Mouse (Mus musculus): ENCODE measurements around the gene Hykk. TPM values are rescaled to one million over a fixed set of nuclear protein-coding genes. Genes with fewer than 3 reads are reported as not detected.

Hykk gene
- not detected in 2 replicates for polyA plus RNA-seq (2012; ENCODE audit: insufficient read depth, low replicate concordance)

DNA sequence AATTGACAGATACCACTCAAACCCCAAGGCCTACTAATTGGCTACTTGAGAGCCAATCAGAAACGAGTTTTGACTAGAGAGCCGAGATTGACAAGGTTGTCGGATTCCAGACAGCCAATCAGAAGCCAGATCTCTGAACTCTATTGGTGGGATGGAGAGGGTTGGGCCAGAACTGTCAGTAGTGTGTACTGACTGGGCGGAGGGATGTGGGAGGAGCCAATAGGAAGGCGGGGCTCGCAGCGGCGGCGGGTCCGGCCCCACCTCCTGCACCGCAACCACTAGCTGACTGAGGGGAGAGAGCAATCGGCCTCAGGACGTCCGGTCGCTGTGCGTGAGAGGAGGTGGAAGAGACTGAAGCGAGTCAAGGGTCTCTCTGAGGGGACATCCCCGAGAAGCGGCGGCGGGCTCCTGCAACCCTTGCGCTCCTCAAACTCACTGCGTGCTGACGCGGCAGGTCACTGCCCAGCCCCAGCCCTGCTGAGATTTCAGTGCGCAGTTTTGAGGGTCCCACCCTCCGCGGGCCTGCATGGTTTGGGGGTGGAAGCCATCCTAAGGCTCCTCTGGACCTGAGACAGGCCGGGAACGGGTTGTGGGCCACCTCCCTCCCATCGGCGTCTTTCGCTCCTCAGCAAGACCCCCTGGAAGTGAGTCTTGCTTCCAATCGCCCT lies at the start of gene Hykk:
TSS of gene Hykk (plus strand) at position 274 of the 668 bp plus-strand sequence.
- Histone ChIP-seq H3K27me3 (replicated peaks) (peaks cover 35% of the 10 kb centered on the region), H3K4me3 (replicated peaks) (peak within 1 kb of the TSS; percentile 87), H3K4me1 (peaks cover 9% of the 10 kb centered on the region), H3K9me3 (peaks cover 23% of the 10 kb centered on the region), H3K36me3 (replicated peaks; ENCODE audit: low read length) (peaks cover 5% of the 10 kb centered on the region)
- TF ChIP-seq FLI1 (IDR thresholded peaks at IDR 0.05; ENCODE audit: low read length) (no peak), GATA1 (IDR thresholded peaks at IDR 0.05; ENCODE audit: borderline replicate concordance, low read length) (no peak)

- Histone ChIP-seq H3K36me3 (replicated peaks; ENCODE audit: low read length) (peaks cover 83% of the 10 kb centered on the region), H3K27me3 (replicated peaks) (no peaks in the 10 kb centered on the region), H3K4me3 (replicated peaks) (no peak overlapping the region), H3K9me3 (no peaks in the 10 kb centered on the region), H3K4me1 (peaks cover 7% of the 10 kb centered on the region; the same call in 1 of the 2 replicates)
- TF ChIP-seq GATA1 (IDR thresholded peaks at IDR 0.05; ENCODE audit: borderline replicate concordance, low read length) (no peak), FLI1 (IDR thresholded peaks at IDR 0.05; ENCODE audit: low read length) (no peak)
Observed at GRCm38 (mm10) chr9:54878759-54879158, 38.3 kb upstream of the Hykk start.

DNA sequence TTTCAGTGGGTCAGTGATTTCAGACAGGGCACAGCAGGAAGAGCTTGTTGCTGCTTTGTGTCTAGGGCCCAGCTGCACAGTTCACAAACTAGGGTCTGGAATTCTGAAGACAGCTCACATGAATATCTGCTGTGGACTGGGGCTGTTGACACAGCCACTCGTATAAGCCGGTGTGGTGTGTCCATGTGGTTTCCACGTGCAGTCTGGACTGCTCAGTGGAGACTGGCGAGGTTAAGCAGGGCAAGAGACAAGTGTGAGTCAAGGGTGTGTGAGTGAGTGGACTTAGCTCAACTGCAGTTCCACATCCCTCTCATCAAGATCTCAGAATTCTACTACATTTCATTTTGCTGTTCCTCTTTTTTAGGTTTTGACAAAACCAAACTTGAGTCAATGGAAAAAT lies 25.0 kb upstream of the Hykk start:
- no peak overlapping the region for H3K4me3 ChIP-seq (replicated peaks)
- no peaks in the 10 kb centered on the region for H3K9me3 ChIP-seq
- H3K27me3 ChIP-seq (replicated peaks): no peaks in the 10 kb centered on the region
- TF ChIP-seq GATA1 (IDR thresholded peaks at IDR 0.05; ENCODE audit: borderline replicate concordance, low read length) (no peak), FLI1 (IDR thresholded peaks at IDR 0.05; ENCODE audit: low read length) (no peak)
- peaks cover 94% of the 10 kb centered on the region for H3K36me3 ChIP-seq (replicated peaks; ENCODE audit: low read length)
- no peaks in the 10 kb centered on the region for H3K4me1 ChIP-seq

DNA sequence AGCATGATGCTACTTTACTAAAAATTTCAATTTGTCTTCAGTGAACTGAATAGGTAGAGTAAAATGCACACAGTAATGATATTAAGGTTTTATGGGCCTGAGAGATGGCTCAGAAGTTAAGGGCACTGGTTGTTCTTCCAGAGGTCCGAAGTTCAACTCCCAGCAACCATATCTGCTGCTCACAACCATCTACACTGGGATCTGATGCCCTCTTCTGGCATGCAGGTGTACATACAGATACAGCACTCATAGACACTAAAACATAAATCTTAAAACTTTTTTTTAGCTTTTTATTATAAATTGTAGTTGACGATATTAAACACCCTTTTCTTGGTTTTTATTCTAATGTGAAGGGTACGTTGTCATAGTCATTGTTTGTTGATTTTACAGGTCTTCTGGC lies 20.0 kb upstream of the Hykk start:
- no peak for TF ChIP-seq FLI1 (IDR thresholded peaks at IDR 0.05; ENCODE audit: low read length)
- Histone ChIP-seq H3K4me3 (replicated peaks) (no peak overlapping the region), H3K36me3 (replicated peaks; ENCODE audit: low read length) (peaks cover 92% of the 10 kb centered on the region), H3K4me1 (no peaks in the 10 kb centered on the region), H3K27me3 (replicated peaks) (no peaks in the 10 kb centered on the region), H3K9me3 (no peaks in the 10 kb centered on the region)

DNA sequence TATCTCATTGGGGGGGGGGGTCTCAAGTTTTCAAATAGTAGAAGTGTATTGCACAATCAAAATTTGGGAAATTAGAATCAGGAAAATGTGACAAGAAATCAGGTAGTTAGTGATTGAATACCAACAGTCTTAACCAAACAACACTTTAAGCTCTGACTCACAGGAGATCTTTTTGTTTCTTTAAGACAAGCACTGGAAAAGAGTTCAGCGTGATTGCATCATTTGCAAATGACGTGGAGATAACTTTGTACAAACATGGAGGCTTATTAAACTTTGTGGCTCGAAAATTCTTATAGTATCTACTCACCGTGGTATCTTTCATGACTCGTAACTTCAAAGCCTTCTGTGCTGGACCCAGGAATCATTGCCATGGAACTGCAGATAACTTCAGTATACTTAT lies 7.6 kb upstream of the Hykk start:
- TF ChIP-seq FLI1 (IDR thresholded peaks at IDR 0.05; ENCODE audit: low read length): no peak
- no peak for TF ChIP-seq GATA1 (IDR thresholded peaks at IDR 0.05; ENCODE audit: borderline replicate concordance, low read length)
- Histone ChIP-seq H3K27me3 (replicated peaks) (no peaks in the 10 kb centered on the region), H3K4me3 (replicated peaks) (no peak overlapping the region), H3K9me3 (no peaks in the 10 kb centered on the region), H3K36me3 (replicated peaks; ENCODE audit: low read length) (peaks cover 77% of the 10 kb centered on the region), H3K4me1 (no peaks in the 10 kb centered on the region)

DNA sequence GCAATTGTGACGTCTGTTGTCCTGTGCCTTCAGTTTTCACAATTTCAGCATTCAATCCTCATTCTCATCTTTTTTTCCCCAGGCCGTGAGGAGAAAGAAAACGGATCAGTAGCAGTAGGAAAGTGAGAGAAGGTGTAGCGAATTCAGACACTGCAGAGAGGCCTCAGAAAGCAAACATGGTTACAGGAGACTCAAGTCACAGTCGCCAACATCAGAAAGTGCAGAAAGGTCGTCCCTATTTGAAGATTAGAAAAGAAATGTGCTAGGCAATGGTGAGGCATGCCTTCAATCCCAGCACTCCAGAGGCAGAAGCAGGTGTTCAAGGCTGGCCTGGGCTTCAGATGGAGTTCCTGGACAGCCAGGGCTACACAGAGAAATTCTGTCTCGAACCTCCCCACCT lies 1.5 kb upstream of the Hykk start:
- Histone ChIP-seq H3K36me3 (replicated peaks; ENCODE audit: low read length) (peaks cover 19% of the 10 kb centered on the region), H3K27me3 (replicated peaks) (peaks cover 35% of the 10 kb centered on the region), H3K9me3 (peaks cover 23% of the 10 kb centered on the region), H3K4me3 (replicated peaks) (no peak overlapping the region), H3K4me1 (peaks cover 9% of the 10 kb centered on the region)
- TF ChIP-seq FLI1 (IDR thresholded peaks at IDR 0.05; ENCODE audit: low read length) (no peak), GATA1 (IDR thresholded peaks at IDR 0.05; ENCODE audit: borderline replicate concordance, low read length) (no peak)

- TF ChIP-seq FLI1 (IDR thresholded peaks at IDR 0.05; ENCODE audit: low read length): no peak
- TF ChIP-seq GATA1 (IDR thresholded peaks at IDR 0.05; ENCODE audit: borderline replicate concordance, low read length): no peak
- Histone ChIP-seq H3K4me3 (replicated peaks) (no peak overlapping the region), H3K4me1 (peaks cover 9% of the 10 kb centered on the region), H3K27me3 (replicated peaks) (peaks cover 35% of the 10 kb centered on the region), H3K36me3 (replicated peaks; ENCODE audit: low read length) (peaks cover 12% of the 10 kb centered on the region), H3K9me3 (peaks cover 23% of the 10 kb centered on the region)
Observed at GRCm38 (mm10) chr9:54916401-54916800, 682 bp upstream of the Hykk start.

DNA sequence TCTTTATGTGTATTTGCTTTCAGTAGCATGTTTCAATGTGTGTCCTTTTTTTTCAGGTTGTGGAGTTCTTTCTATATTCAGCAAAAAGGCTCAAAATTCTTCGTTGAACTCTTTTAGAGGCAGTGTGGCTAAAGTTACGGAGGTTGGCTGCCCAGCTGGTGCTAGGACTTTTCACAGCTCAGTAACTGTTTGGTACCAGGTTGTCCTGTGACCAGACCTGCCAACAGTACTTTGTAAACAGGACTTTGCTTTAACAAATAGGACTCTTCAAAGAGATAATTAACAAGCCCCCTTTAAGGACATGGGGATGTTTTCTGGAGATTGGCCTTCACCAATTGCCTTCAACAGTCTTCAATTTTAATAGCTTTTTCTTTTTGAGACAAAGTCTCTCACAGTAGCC lies 1.1 kb downstream of the Hykk start:
- Histone ChIP-seq H3K9me3 (peaks cover 23% of the 10 kb centered on the region), H3K36me3 (replicated peaks; ENCODE audit: low read length) (peaks cover 1% of the 10 kb centered on the region), H3K4me3 (replicated peaks) (no peak overlapping the region), H3K27me3 (replicated peaks) (peaks cover 35% of the 10 kb centered on the region), H3K4me1 (peaks cover 9% of the 10 kb centered on the region)
- TF ChIP-seq GATA1 (IDR thresholded peaks at IDR 0.05; ENCODE audit: borderline replicate concordance, low read length) (no peak), FLI1 (IDR thresholded peaks at IDR 0.05; ENCODE audit: low read length) (no peak)

DNA sequence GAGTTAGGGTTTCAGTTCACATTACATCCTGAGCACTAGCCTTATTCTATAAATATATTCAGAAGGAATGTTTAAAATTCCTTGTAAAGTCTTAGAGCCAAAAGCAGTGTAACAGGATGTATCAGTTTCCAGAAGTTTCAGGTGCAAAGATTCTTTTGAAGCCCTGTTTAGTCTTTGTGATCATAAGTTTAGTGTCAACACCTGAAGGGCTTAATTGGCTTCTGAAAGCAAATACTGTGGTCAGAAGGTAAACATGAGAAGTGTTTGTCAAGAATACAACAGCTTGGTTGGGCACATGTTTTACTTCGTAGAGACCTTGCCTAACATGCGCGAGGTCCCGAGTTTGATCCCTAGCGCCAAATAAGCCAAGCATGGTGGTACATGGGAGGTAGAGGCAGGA lies 1.7 kb downstream of the Hykk start:
- peaks cover 9% of the 10 kb centered on the region for H3K4me1 ChIP-seq
- peaks cover 23% of the 10 kb centered on the region for H3K9me3 ChIP-seq
- no peaks in the 10 kb centered on the region for H3K36me3 ChIP-seq (replicated peaks; ENCODE audit: low read length)
- no peak overlapping the region for H3K4me3 ChIP-seq (replicated peaks)
- peaks cover 35% of the 10 kb centered on the region for H3K27me3 ChIP-seq (replicated peaks)
- TF ChIP-seq GATA1 (IDR thresholded peaks at IDR 0.05; ENCODE audit: borderline replicate concordance, low read length): no peak
- no peak for TF ChIP-seq FLI1 (IDR thresholded peaks at IDR 0.05; ENCODE audit: low read length)

GRCm38 (mm10) chr9:54919946-54920345 lies 2.9 kb downstream of the Hykk start:
- Histone ChIP-seq H3K9me3 (peaks cover 23% of the 10 kb centered on the region), H3K4me3 (replicated peaks) (no peak overlapping the region), H3K27me3 (replicated peaks) (peaks cover 35% of the 10 kb centered on the region), H3K36me3 (replicated peaks; ENCODE audit: low read length) (no peaks in the 10 kb centered on the region), H3K4me1 (peaks cover 9% of the 10 kb centered on the region)
- TF ChIP-seq FLI1 (IDR thresholded peaks at IDR 0.05; ENCODE audit: low read length) (no peak), GATA1 (IDR thresholded peaks at IDR 0.05; ENCODE audit: borderline replicate concordance, low read length) (no peak)
